Mouse (Mus musculus) testis, adult 2 months (tissue): ENCODE data around the gene Zfp428.

Experiments used
- CTCF ChIP-seq: fragments of 200-500 bp; IDR thresholded peaks from 2 replicates; pipeline ENCODE4 v1.5.1; 2012; ENCODE audit warnings: low read depth, mild to moderate bottlenecking, inconsistent platforms, low read length, moderate library complexity; ENCODE audit not compliant: control insufficient read depth, insufficient read depth, insufficient replicate concordance
- POLR2A ChIP-seq: fragments of 200-500 bp; IDR thresholded peaks from 2 replicates; pipeline ENCODE4 v1.6.1; 2012; ENCODE audit warnings: low read depth, mild to moderate bottlenecking, inconsistent platforms, low read length, moderate library complexity; ENCODE audit not compliant: control insufficient read depth

GRCm38 (mm10) chr7:24517654-24518053, 10.8 kb downstream of the Zfp428 start:
- TF ChIP-seq POLR2A (no peak), CTCF (no peak)
